Mouse (Mus musculus): ENCODE measurements around the gene Pou1f1. TPM values are rescaled to one million over a fixed set of nuclear protein-coding genes. Genes with fewer than 3 reads are reported as not detected.

The Pou1f1 gene
- polyA plus RNA-seq, 1 experiment, result not detected

DNA sequence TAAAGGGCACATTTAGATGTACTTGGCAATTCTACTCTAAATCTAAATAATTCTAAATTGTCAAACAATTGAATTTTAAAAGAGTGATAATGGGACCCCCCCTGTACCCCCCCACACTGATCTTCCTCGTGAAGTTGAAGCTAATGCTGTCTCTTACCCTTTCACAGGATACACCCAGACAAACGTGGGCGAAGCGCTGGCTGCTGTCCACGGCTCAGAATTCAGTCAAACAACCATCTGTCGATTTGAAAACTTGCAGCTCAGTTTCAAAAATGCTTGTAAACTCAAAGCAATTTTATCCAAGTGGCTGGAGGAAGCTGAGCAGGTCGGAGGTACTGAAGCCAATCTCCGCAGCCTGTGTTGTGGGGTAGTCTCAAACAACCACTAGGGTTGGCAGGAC, 11.4 kb downstream of the Pou1f1 start:
- Histone ChIP-seq H3K4me3 (replicated peaks) (no peak overlapping the region), H3K9me3 (ENCODE audit: control insufficient read depth, low read length) (no peaks in the 10 kb centered on the region), H3K4me1 (ENCODE audit: control insufficient read depth) (no peaks in the 10 kb centered on the region), H3K27me3 (ENCODE audit: control insufficient read depth) (no peaks in the 10 kb centered on the region), H3K36me3 (ENCODE audit: control insufficient read depth) (no peaks in the 10 kb centered on the region)
- TF ChIP-seq GATA1 (IDR thresholded peaks at IDR 0.05; ENCODE audit: low read length) (no peak), TAL1 (IDR thresholded peaks at IDR 0.05; ENCODE audit: low read length) (no peak)

GRCm38 (mm10) chr16:65533315-65533999, 13.1 kb downstream of the Pou1f1 start:
- no peaks in the 10 kb centered on the region for H3K9me3 ChIP-seq (ENCODE audit: control insufficient read depth, low read length)
- H3K4me3 ChIP-seq (replicated peaks), result no peak overlapping the region
- no peak for TF ChIP-seq TAL1 (IDR thresholded peaks at IDR 0.05; ENCODE audit: low read length)
- H3K4me1 ChIP-seq (ENCODE audit: control insufficient read depth), result no peaks in the 10 kb centered on the region
- no peaks in the 10 kb centered on the region for H3K27me3 ChIP-seq (ENCODE audit: control insufficient read depth)
- no peaks in the 10 kb centered on the region for H3K36me3 ChIP-seq (ENCODE audit: control insufficient read depth)

- TF ChIP-seq GATA1 (IDR thresholded peaks at IDR 0.05; ENCODE audit: low read length) (no peak), TAL1 (IDR thresholded peaks at IDR 0.05; ENCODE audit: low read length) (no peak)
- H3K36me3 ChIP-seq (ENCODE audit: control insufficient read depth), result peaks cover 20% of the 10 kb centered on the region
- no peaks in the 10 kb centered on the region for H3K27me3 ChIP-seq (ENCODE audit: control insufficient read depth)
- no peak overlapping the region for H3K4me3 ChIP-seq (replicated peaks)
- no peaks in the 10 kb centered on the region for H3K9me3 ChIP-seq (ENCODE audit: control insufficient read depth, low read length)
- no peaks in the 10 kb centered on the region for H3K4me1 ChIP-seq (ENCODE audit: control insufficient read depth)
Observed at GRCm38 (mm10) chr16:65543676-65544293, 23.5 kb downstream of the Pou1f1 start.

DNA sequence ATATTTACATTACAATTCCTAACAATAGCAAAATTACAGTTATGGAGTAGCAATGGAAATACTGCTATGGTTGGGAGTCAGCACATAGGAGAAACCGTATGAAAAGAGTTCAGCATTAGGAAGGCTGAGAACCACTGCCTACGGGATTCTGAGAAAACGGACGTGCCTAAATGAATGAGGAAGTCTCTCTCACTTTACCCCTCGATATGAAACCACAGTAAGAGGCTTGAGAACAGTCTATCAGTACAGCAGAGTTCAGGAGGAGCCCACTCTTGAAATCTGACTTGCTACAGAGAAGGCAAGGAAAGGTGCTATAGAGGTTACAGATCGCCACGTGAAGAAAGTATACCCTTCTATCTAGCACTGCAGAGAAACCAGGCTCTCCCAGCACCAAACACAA, 28.6 kb downstream of the Pou1f1 start:
- Histone ChIP-seq H3K36me3 (ENCODE audit: control insufficient read depth) (peaks cover 7% of the 10 kb centered on the region), H3K4me1 (ENCODE audit: control insufficient read depth) (no peaks in the 10 kb centered on the region), H3K4me3 (replicated peaks) (no peak overlapping the region), H3K9me3 (ENCODE audit: control insufficient read depth, low read length) (no peaks in the 10 kb centered on the region), H3K27me3 (ENCODE audit: control insufficient read depth) (no peaks in the 10 kb centered on the region)
- no peak for TF ChIP-seq TAL1 (IDR thresholded peaks at IDR 0.05; ENCODE audit: low read length)
- TF ChIP-seq GATA1 (IDR thresholded peaks at IDR 0.05; ENCODE audit: low read length), result no peak

GRCm38 (mm10) chr16:65550814-65551213, 30.5 kb downstream of the Pou1f1 start:
- H3K4me1 ChIP-seq (ENCODE audit: control insufficient read depth), result no peaks in the 10 kb centered on the region
- no peaks in the 10 kb centered on the region for H3K36me3 ChIP-seq (ENCODE audit: control insufficient read depth)
- H3K9me3 ChIP-seq (ENCODE audit: control insufficient read depth, low read length), result no peaks in the 10 kb centered on the region
- H3K27me3 ChIP-seq (ENCODE audit: control insufficient read depth), result no peaks in the 10 kb centered on the region
- H3K4me3 ChIP-seq (replicated peaks), result no peak overlapping the region
- TF ChIP-seq GATA1 (IDR thresholded peaks at IDR 0.05; ENCODE audit: low read length) (no peak), TAL1 (IDR thresholded peaks at IDR 0.05; ENCODE audit: low read length) (no peak)

DNA sequence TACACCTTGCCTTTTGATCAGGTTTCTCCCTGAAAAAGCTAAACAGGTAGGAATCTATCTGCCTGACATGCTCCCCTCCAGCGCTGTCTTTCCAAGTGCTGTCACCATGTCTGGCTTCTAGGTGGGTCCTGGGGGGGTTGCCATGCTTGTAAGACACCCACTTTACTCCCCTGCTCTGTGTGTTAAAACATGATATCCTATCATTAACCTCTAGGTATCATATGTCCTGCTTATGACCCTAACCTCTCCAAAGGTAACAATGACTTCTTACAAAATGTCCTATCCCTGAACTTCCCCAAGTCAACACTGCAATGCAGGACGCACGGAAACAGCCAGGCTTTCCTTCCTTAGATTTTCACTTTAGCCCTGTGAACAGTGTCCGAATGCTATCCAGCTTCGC, 34.0 kb downstream of the Pou1f1 start:
- H3K27me3 ChIP-seq (ENCODE audit: control insufficient read depth), result no peaks in the 10 kb centered on the region
- H3K9me3 ChIP-seq (ENCODE audit: control insufficient read depth, low read length), result no peaks in the 10 kb centered on the region
- no peaks in the 10 kb centered on the region for H3K4me1 ChIP-seq (ENCODE audit: control insufficient read depth)
- H3K36me3 ChIP-seq (ENCODE audit: control insufficient read depth), result no peaks in the 10 kb centered on the region
- no peak for TF ChIP-seq TAL1 (IDR thresholded peaks at IDR 0.05; ENCODE audit: low read length)
- no peak for TF ChIP-seq GATA1 (IDR thresholded peaks at IDR 0.05; ENCODE audit: low read length)
- no peak overlapping the region for H3K4me3 ChIP-seq (replicated peaks)

- peaks cover 12% of the 10 kb centered on the region for H3K4me1 ChIP-seq (ENCODE audit: control insufficient read depth)
- H3K9me3 ChIP-seq (ENCODE audit: control insufficient read depth, low read length), result no peaks in the 10 kb centered on the region
- H3K27me3 ChIP-seq (ENCODE audit: control insufficient read depth), result no peaks in the 10 kb centered on the region
- no peak for TF ChIP-seq TAL1 (IDR thresholded peaks at IDR 0.05; ENCODE audit: low read length)
- H3K4me3 ChIP-seq (replicated peaks), result no peak overlapping the region
- no peaks in the 10 kb centered on the region for H3K36me3 ChIP-seq (ENCODE audit: control insufficient read depth)
Observed at GRCm38 (mm10) chr16:65557369-65557768, 37.1 kb downstream of the Pou1f1 start.

DNA sequence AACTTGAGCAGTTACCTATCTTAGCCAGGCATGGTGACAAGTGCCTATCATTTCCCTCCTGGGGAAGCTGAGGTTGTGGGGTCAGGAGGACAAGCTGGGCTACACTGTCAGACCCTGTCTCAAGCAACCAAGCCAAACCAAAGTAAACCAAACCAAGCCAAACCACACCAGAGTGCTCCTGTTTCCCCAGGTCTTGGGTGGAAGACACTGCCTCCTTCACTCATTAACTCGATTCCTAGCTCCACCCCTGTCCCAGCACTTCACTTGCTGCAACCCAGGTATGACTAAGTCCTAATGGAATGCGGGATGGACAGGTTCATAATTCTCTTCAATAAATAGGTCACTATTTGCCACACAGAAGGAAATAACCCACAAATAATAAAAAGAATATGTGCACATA, 39.3 kb downstream of the Pou1f1 start:
- TF ChIP-seq TAL1 (IDR thresholded peaks at IDR 0.05; ENCODE audit: low read length), result no peak
- no peak for TF ChIP-seq GATA1 (IDR thresholded peaks at IDR 0.05; ENCODE audit: low read length)
- Histone ChIP-seq H3K36me3 (ENCODE audit: control insufficient read depth) (no peaks in the 10 kb centered on the region), H3K4me1 (ENCODE audit: control insufficient read depth) (peaks cover 20% of the 10 kb centered on the region), H3K27me3 (ENCODE audit: control insufficient read depth) (no peaks in the 10 kb centered on the region), H3K4me3 (replicated peaks) (no peak overlapping the region), H3K9me3 (ENCODE audit: control insufficient read depth, low read length) (no peaks in the 10 kb centered on the region)

DNA sequence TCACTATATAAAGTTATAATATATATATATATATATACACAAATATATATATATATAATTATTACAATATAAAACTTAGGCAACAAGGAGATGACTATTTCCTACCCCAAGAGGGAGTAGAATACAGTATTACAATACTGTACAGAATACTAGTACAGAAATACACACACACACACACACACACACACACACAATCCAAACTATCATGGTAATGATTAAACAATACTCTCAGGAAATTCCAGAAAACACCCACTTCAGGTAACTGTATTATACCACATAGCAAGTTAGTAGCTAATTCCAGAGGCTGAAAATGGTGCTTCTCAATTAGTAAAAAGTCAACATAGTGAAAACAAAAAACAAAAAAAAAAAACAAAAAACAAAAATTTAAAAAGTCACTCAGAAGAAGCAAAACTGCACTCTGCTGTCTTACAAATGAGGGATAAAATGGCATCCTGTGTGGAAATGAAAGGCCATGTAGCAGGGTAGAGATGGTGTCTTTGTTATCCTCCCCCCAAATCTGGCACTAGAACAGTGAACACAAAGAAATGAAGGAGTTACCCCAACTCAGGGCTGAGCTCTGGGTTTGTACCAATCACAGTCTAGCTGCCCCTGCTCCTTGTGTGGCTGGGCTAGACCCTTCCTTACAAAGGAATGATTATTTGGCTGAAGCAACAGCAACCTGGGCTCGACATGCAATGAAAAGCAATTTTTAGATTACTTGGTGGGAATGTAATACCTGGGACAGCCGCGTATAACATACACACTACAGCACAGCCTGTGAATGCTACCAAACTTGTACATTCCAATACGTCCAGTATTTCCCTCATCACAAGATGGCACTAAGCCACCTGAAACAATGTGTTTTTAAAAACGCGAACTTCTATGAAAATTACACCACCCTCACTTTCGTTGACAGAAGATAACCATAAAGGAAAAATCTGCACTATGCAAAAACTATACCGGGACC, 41.0 kb downstream of the Pou1f1 start:
- Histone ChIP-seq H3K9me3 (ENCODE audit: control insufficient read depth, low read length) (no peaks in the 10 kb centered on the region), H3K4me3 (replicated peaks) (peak overlapping the region; percentile 82), H3K27me3 (ENCODE audit: control insufficient read depth) (no peaks in the 10 kb centered on the region), H3K36me3 (ENCODE audit: control insufficient read depth) (no peaks in the 10 kb centered on the region), H3K4me1 (ENCODE audit: control insufficient read depth) (peaks cover 20% of the 10 kb centered on the region)
- no peak for TF ChIP-seq GATA1 (IDR thresholded peaks at IDR 0.05; ENCODE audit: low read length)
- no peak for TF ChIP-seq TAL1 (IDR thresholded peaks at IDR 0.05; ENCODE audit: low read length)

Measured in erythroblast, embryonic 14.5 days (primary cell).